Mouse (Mus musculus) cerebellum, postnatal 14 days (tissue): ENCODE measurements around the gene Ankrd23.
A peak's percentile ranks its signal among the peaks of the same experiment; 100 is the strongest.
"Not testable (repeated sequence)": the region's sequence is repeated elsewhere in the genome, so short reads cannot be mapped to it uniquely, and the experiment has no call there.

Experiments used
- DNase-seq, 2 experiments: peaks; one replicate each; pipeline ENCODE4 v3.0.0; 2021; ENCODE audit warnings: mixed read lengths in 2 of 2

Gene Ankrd23

GRCm38 (mm10) chr1:36536783-36537182, at the start of gene Ankrd23:
Gene Ankrd23 (minus strand): TSS chr1:36536883.
- DNase-seq, result not testable (repeated sequence)

GRCm38 (mm10) chr1:36586288-36586687, 49.6 kb upstream of the Ankrd23 start:
- DNase-seq, result no peak

GRCm38 (mm10) chr1:36583408-36584116, 46.9 kb upstream of the Ankrd23 start:
- no peak for DNase-seq

- no peak for DNase-seq
These were observed 45.5 kb upstream of the Ankrd23 start for GRCm38 (mm10) chr1:36582211-36582610.

- peak in 1 of 2 experiments; percentile 51 for DNase-seq
These were observed 44.6 kb upstream of the Ankrd23 start for GRCm38 (mm10) chr1:36581260-36581659.

- peak; percentile 67 to 71 for DNase-seq
These were observed 43.9 kb upstream of the Ankrd23 start for GRCm38 (mm10) chr1:36580384-36581207.

- DNase-seq, result peak; percentile 57 to 69
These were observed 43.3 kb upstream of the Ankrd23 start for GRCm38 (mm10) chr1:36579974-36580383.

GRCm38 (mm10) chr1:36576991-36577675, 40.5 kb upstream of the Ankrd23 start:
- no peak for DNase-seq

GRCm38 (mm10) chr1:36575347-36575746, 38.7 kb upstream of the Ankrd23 start:
- DNase-seq, result no peak

GRCm38 (mm10) chr1:36574196-36574955, 37.7 kb upstream of the Ankrd23 start:
- peak; percentile 63 to 70 for DNase-seq

- no peak for DNase-seq
These were observed 36.8 kb upstream of the Ankrd23 start for GRCm38 (mm10) chr1:36573524-36573923.

GRCm38 (mm10) chr1:36572709-36573108, 36.0 kb upstream of the Ankrd23 start:
- DNase-seq, result no peak

- no peak for DNase-seq
These were observed 35.5 kb upstream of the Ankrd23 start for GRCm38 (mm10) chr1:36572140-36572700.

GRCm38 (mm10) chr1:36571627-36572026, 34.9 kb upstream of the Ankrd23 start:
- DNase-seq, result no peak

- DNase-seq, result no peak
These were observed 33.6 kb upstream of the Ankrd23 start for GRCm38 (mm10) chr1:36570320-36570719.

GRCm38 (mm10) chr1:36569694-36570276, 33.1 kb upstream of the Ankrd23 start:
- DNase-seq, result no peak

- DNase-seq, result no peak
These were observed 32.1 kb upstream of the Ankrd23 start for GRCm38 (mm10) chr1:36568776-36569175.

- no peak for DNase-seq
These were observed 31.3 kb upstream of the Ankrd23 start for GRCm38 (mm10) chr1:36567818-36568603.

- DNase-seq, result no peak
These were observed 29.7 kb upstream of the Ankrd23 start for GRCm38 (mm10) chr1:36566425-36566824.

GRCm38 (mm10) chr1:36564101-36564500, 27.4 kb upstream of the Ankrd23 start:
- DNase-seq, result no peak

- DNase-seq, result no peak
These were observed 26.9 kb upstream of the Ankrd23 start for GRCm38 (mm10) chr1:36563632-36564031.
